Mouse (Mus musculus) layer of hippocampus, adult 9-10 months (tissue): ENCODE measurements at regions not wholly inside any gene's neighbourhood (a gene's known extent, or its start where the extent isn't known, plus 50 kb on each side); places are given as distances from the start of the nearest gene placed in this dataset.

ENCODE experiments used
- DNase-seq: peaks from one replicate; pipeline ENCODE4 v3.0.0; 2022; ENCODE audit warnings: low spot score

DNA sequence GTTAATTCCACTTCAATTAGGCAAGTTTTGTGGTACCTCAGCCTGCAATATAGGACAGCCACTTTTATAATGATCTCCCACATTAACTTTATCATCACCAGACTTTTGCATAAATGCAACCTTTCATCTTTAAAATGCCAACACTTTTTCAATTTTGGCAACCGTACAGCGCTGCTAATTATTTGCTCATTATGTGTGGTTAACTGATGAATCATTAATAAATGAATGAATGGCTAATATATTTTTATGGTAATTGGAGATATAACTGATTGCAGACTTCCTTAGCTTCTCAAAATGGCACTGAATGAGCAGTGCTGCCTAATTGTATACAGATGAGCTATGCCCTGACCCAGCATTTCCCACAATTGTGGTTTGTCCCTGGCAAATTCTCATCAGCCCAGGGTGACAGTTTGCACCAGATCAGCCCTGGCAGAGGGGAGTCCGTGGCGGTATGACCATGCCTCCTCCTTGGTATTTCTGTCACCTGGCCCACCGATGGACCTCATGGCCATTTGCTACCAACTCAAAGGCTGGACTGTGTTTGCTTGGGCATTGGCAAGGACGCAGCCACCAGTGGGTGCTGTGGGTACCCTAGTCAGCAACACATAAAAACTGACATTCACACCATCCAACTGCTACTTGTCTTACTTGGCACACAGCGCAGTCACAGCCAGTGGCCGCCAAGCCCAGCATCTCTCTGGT is 173.7 kb upstream of the Lmo4 start:
- no peak for DNase-seq

DNA sequence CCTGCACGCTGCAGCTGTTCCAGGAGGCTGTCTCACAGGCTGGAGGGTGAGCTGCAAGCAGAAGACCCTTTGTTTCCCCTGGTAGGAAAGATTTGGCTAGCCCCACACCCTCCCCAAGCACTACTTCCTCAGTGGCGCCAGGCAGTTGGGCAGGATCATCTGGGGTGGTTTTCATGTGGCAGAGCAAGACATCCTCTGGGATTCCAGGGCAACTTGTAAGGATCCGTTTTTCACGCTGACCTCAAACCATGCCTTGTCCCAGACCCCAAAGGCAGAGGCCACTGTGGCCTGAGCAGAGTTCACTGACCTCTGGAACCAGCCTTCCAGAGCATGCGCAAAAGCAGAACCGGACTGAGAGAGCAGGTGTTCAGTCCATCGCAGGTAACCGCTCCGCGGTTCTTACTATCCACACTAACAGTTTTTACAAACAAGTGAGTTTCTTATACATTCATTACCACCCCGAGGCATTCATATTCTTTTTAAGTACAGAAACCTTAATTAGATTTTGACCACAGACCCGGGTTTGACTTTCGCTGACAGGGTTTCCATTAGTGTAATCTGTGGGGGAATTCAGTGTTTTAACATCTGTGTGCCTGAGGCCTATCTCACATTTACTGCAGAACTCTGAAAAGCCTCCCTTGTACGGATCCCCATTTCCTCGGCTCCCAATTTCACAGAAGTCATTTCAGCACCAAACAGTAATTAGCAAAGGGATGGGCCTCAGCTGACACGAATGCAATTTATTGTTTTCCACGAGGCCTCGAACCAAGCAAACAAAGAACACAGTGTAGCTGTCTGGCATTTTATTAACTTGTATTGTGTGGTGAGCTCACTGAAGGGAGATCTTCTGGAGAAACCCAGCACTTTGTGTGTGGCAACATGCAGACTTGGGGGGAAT is 172.9 kb upstream of the Lmo4 start:
- no peak for DNase-seq

DNA sequence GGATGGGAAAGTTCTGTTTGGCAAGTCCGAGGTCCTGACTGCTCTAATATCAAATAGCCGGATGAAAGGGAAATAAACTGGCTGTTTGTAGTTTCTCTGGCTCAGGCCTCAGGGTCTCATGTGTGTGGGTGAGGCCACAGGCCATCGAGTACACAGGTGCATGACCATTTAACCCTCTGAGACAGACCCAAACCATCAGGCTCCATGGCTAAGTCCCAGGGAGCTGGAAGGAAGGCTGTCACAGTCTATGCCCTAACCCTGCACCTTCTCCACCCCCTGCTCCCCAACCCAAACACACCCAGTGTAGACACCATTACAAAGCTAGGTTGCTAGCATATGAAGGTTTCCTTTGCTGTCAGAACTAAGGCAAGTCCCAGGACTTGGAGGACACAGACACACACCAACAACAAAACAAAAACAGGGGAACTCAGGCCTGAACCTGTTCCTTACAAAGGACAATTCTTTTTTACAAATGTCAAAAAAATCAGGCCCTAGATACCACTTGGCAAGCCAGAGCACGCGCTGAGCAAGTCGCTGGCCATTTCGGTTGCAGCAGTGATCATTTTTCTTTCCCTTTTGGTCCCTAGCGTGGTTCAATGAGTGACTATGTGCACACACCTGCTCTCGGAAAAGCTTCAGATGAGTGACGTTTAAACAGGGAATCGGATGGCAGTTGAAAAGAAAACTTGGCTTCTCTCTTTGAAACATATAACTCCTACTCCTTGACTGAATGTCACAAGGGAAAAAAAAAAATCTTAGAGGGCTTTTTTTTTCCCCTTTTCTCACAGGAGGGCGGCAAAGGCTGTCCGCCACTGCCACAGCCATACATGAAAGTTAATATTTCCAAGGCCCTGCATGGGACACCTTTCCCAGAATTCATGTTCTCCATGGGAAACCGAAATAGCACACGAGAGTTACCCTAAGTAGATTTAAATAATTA is 171.7 kb upstream of the Lmo4 start:
- no peak for DNase-seq

DNA sequence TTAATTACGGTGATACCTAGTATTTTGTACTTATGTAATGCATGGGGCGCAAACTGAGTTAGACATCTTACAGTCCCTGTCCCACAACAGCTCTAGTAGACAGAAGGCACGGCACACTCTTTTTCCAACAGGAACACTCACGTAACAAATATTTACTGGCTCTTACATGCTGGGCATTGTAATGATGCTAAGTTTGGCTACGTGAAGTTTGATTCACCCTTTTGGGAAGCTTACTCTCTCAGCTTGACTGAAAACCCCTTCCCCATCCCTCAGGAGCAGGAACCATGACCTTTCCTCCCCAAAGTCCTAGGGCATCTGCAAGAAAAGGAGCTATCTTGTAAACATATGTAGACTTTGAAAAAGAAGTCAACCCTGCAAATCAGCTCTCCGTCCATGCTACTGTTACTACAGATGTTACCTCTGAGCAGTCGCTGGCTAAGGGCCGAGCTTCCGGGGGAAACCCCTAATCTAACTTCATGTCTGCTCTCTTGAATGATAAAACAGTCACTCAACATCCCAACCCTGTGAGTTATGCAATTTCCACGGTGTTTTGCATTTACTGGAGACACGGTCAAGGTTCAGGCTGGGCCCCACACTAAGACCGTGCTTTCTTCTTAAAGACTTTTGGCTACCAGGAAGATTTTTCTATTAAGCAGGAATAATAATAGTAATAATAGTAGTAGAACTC is 170.8 kb upstream of the Lmo4 start:
- no peak for DNase-seq

DNA sequence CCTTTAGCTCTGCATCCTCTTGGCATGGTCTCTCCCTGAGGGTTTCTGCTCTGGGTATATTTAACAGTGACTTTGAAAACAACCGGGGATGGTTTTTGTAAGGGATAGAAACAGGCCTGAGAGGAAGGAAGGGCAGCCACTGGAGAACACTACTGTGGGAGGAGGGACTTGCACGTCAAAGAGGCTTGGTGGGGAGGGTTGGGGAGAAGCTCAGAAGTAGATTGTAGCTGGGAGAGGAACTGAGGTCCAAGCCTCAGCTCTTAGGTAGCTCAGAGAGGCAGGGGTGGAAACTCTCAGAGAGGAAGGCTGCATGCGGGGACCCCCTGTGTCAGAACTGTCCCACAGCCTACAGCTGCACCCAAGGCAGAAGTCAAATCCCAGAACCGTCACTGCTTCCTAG is 163.3 kb upstream of the Lmo4 start:
- DNase-seq = no peak

DNA sequence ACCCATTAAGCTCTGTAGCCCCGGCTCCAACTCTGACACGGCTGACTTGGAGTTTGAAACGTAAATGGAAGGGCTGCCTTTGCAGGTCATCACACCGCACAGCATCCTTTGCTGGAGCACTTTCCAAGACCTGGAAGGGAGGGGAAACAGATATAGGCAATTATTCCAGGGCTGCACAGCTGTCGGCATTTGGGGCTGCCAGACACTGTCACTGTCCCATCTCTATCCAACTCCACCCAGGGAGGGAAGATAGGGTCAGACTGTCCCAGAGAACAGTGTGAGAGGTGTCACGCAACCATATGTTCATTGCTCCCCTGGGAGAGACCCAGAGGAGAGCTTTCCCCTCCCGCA is 162.7 kb upstream of the Lmo4 start:
- no peak for DNase-seq

DNA sequence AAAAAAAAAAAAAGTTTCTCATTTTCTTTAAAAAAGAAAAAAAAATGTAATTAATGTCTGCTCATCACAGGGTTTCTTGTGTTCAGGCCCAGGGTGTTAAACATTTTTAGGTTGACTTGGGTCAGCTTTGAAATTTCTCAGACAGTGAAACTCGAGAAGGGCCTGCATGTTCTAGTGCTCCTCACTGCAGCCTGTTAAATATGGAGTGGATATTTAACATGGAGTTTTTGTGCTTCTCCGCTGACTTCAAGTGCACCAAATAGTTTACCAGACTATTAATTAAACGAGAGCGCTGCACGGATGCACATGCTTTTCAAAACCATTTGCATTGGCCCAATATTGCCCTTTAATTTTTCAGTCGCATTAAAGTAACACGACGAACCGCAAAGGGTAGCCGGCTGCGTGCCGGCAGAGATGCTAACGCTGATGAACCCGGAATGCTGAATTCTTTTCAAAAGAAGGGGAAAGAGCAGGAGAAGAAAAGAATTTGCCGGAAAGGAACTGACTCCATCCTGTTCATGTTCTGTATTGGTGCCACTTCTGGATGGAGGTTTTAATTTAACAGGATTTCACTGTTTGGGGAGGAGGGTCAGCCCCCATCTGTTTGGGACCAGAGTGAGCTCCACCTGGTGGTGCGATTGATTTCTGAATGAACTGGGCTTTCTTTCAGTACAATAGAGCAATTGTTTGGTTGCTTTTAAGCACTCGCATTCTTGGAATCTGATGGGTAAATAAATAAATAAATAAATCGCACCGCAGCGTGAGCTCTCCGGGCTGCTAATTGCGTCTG is 162.2 kb upstream of the Lmo4 start:
- no peak for DNase-seq

DNA sequence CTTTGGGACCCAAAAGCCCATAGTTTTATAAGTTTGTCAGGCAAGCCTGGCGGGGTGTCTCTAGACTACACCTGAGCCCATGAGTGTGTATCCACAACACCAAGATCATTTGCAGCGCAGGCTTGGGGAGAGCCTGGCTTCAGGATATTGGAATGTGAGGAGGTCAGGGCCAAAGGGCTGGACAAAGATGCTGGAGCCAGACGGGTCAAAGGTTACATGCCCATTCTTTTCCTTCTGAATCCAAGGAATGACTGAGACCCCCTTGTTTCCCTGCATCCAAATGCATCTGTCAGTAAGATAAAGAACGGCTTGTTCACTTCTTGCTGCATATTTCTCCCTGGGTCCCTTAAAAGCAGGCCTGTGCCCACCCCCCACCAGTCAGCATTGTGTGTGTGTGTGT is 160.9 kb upstream of the Lmo4 start:
- DNase-seq = no peak

DNA sequence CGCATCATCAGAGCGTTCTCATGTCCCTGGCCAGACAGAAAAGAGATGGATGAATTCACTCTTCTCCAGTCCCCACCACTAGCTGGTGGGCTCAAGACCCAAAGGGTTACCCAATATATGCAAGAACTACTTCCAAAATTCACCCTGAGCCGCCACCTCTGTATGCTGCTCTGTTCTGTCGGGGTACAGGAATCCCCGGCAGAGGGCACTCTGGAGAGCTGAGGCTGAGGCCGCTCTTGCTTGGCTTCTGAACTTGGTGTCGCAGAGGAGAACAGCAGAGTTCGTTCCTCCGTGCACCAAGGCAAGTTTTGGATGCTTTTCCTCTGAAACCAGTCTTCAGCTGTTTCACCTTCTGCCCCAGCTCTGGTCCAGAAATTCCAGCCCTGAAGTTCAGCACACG is 157.5 kb upstream of the Lmo4 start:
- no peak for DNase-seq

DNA sequence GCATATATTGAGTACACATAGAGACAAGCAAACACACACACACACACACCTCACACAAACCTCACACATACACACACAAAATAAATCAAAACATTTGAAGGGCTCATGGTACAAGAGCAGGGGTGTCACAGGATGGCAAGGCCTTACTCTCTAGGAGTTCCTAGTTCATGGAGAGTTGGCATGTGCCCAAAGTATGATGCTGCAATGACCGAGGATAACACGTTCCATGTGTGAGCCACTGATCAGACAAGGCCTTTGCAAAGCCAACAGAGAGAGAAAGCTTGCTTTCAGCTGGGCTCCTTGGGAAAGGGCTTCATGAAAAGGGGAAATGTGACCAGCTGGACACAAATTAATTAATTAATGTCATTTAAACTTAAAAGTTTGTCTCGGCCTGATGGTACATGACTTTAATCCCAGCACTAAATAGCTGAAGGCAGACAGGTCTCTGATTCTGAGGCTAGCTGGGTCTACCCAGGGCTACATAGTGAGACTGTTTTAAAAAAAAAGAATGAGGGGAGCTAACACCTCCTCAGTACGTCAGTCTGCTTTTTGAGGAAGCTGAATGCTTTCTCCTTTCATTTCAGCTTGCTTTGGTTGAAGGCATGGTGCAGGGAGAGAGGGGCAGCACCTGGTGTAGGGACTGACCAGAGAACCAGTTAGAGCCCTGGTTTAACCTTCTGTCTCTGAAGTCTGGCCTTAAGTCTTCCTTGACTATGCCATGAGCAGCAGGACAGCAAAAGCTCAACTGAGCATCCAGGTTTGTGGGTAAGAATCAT is 156.4 kb upstream of the Lmo4 start:
- no peak for DNase-seq

DNA sequence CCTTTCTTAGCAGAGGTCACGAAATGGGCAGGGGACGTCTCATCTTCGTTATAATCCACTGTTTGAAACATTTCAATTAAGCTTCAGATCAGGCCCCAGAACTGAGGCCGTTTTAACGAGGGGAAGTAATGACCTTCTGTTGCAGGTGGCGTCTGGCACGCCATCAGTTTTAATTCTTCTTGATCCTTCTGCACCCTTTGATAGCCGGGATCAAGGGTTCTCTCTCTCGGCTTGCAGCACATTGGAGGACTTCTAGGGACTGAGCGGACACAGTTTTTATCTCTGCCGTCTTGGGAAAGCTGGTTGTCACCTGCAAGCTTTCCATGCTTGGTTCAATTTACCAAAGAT is 151.9 kb upstream of the Lmo4 start:
- DNase-seq = no peak

DNA sequence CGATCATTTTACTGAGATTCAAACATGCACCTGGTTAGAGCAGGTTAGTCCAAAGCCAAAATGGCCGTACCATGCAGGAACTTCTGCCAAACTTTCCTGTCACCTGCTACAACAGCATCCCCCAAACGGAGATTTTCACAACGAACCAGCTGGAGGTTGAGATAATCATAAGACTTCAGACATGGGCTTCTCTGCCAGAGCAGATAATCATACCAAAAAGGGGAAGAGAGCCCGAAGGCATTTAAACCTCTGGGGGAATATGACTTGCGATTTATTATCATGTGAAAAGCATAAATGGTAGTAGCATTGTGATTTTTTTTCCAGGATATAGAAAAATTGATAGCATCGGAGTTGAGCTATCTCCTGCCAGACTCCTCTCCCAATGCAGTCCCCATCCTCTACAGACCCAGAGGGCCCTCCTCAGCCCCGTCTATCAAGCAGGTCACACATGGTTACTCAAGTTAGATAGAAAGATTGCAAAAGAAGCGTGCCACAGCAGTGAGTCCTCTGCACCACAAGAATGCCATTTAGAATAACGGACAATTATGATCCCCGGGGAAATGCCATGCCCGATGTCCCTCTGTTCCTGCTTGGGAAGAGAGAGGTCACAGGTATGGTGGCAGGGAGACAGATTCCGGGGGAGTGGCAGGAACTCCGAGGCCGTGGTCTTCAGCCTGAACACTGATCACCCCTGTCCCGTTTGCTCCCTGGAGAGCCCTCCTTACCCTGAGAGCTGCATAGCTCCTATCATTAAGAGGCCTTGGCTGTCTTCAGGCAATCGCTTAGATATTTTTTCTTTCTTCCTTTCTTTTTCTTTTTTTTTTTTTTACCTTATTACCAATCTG is 151.3 kb upstream of the Lmo4 start:
- DNase-seq = no peak

DNA sequence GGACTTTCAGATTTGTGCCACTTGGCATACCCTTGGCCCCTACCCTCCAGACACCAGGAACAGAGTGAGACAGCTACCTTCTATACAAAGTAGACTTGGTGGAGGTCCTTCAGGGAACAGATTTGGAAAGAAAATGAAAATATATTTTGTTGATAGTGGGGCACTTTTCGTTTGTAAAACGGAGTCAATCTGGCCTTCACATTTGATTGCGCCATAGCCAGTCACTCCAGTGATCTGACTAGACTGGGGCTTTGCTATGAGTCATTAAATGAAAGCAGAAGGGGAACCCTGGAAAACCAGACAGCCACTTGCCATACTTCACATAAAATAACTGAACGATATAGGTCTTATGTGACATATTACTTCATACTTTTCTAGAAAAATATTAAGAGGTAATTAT is 147.5 kb upstream of the Lmo4 start:
- no peak for DNase-seq

DNA sequence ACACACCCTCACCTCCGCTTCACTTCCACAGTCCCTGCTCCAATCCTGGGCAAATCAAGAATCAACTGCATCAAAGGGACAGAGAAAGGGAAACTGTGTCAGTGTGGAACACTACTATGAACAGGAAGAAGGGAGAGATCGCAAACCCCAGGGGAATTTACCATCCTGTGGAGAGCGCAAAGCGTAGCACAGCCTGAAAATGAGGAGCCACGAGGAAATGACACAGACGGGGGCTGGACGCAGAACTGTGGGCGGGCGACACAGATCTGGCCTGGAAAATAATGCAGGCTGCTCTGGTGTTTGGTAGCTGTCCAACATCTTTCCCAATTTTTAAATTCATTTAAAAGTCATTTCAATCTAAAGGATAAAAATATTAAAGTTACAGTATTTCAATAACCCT is 143.4 kb upstream of the Lmo4 start:
- DNase-seq = no peak

DNA sequence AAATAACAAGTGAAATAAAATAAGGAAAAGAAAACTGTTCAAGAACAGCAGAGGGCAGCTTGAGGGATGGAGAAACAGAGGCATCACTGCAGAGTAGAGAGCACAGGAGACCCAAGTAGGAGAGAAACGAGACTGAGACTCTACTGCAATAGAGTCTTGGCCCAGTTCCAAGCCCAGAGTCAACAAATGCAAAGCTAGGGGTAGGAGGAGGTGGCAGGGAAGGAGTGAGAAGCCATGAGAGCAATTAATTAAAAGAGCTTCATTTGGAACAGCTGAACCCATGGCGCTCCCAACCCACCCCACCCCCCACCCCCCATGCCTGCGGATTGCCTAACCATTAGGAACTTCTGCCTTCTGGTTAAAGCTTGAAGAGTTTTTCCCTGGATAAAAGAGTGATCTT is 130.2 kb upstream of the Lmo4 start:
- no peak for DNase-seq

DNA sequence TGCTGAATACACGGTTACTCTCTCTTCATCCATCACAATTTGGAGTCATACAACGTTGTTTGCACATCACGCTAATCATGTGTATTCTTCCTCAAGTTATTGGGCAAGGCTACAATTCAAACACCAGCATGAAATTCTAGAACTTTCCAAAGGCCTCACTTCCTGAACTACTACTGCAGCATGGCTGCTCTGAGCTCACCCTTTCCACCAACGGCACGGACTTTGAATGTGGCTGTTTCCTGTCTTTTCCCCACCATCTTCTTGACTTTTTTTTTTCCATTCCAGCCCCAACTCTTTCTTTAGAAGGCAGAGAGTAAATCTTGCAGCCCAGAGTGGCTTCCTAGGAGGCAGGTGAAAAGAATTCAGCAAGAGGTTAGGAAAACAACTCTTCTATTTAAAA is 129.2 kb upstream of the Lmo4 start:
- DNase-seq = no peak

DNA sequence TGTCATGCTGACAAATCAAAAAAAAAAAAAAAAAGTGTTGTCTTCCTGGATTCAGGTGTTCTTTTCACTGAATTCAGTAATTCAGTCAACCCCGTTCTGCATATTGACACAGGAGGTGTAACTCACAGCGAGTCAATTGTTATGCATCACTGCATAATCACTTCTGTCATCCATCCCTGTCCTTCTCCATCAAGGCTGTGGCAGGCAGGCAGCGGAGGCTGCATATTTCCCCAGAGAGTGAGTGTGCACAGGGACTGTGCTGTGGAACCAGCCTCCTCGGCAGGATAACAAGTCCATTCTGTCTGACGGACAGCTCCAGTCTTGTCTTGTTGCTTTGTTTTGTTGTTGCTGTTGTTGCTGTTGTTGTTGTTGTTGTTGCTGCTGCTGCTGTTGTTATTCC is 127.3 kb upstream of the Lmo4 start:
- DNase-seq = no peak

DNA sequence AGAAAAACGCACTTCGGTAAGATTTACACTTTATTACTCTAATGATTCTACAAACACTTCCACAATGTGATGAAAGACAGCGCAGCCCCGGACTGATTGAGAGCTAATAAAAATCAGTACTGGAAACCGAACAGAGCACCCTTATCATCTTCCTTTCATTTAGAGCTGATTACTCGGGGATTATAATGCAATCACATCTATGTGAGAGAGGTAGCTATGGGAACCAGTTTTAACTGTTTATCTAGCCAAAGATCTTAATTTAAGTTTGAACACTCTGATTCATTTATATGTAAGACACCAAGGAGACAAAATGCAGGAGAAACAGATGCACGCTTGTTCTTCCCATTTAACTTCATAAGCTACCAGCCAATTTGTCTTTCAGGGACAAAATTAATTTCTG is 124.1 kb upstream of the Lmo4 start:
- no peak for DNase-seq

DNA sequence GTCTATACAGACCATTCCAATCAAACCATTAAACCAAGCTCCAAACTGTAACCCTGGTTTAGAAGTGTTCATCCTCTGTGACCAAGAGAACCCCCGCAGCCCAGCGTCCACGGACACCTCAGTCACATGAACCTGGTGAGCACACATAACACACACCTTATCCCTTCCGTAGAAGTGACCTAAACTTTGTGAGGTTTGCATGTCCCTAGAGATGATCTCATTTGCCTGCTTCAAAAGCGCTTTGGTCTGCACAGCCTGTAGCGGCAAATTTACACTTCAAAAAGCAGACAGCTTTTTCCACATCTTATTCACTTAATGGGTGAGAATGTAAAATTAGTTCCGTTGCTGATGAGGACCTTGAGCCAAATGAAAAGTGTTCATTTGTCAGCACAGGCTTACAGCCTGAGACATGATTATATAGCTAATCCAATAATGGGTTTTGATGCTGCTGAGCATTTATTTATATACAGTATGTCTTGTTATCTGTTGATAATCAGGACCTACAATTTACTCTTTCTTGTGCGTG is 122.3 kb upstream of the Lmo4 start:
- no peak for DNase-seq
